Mouse (Mus musculus) ovary, postnatal 10 days (tissue): ENCODE measurements at regions not wholly inside any gene's neighbourhood (a gene's known extent, or its start where the extent isn't known, plus 50 kb on each side); places are given as distances from the start of the nearest gene placed in this dataset.
"Not testable (repeated sequence)": the region's sequence is repeated elsewhere in the genome, so short reads cannot be mapped to it uniquely, and the experiment has no call there.

Source experiments
- DNase-seq: peaks from one replicate; pipeline ENCODE4 v3.0.0; 2022; ENCODE audit warnings: low spot score

- no peak for DNase-seq
Measured at GRCm38 (mm10) chr10:37873925-37874324, 735.2 kb upstream of the Marcks start.

- DNase-seq = no peak
Measured at GRCm38 (mm10) chr10:37861001-37861400, 722.3 kb upstream of the Marcks start.

GRCm38 (mm10) chr10:37849291-37849846 is 710.6 kb upstream of the Marcks start:
- no peak for DNase-seq

GRCm38 (mm10) chr10:37842820-37843219 is 704.1 kb upstream of the Marcks start:
- no peak for DNase-seq

- DNase-seq = no peak
Measured at GRCm38 (mm10) chr10:37841842-37842241, 703.1 kb upstream of the Marcks start.

- no peak for DNase-seq
Measured at GRCm38 (mm10) chr10:37837721-37838120, 699.0 kb upstream of the Marcks start.

GRCm38 (mm10) chr10:37813026-37813425 is 674.3 kb upstream of the Marcks start:
- DNase-seq = no peak

- DNase-seq = no peak
Measured at GRCm38 (mm10) chr10:37812405-37812851, 673.7 kb upstream of the Marcks start.

- DNase-seq = no peak
Measured at GRCm38 (mm10) chr10:37811789-37812188, 673.1 kb upstream of the Marcks start.

- no peak for DNase-seq
Measured at GRCm38 (mm10) chr10:37803225-37803805, 664.6 kb upstream of the Marcks start.

GRCm38 (mm10) chr10:37799397-37799796 is 660.7 kb upstream of the Marcks start:
- DNase-seq = no peak

GRCm38 (mm10) chr10:37798285-37798684 is 659.6 kb upstream of the Marcks start:
- no peak for DNase-seq

GRCm38 (mm10) chr10:37797701-37798100 is 659.0 kb upstream of the Marcks start:
- no peak for DNase-seq

GRCm38 (mm10) chr10:37792878-37793277 is 654.2 kb upstream of the Marcks start:
- DNase-seq = no peak

GRCm38 (mm10) chr10:37788049-37788448 is 649.3 kb upstream of the Marcks start:
- no peak for DNase-seq

- no peak for DNase-seq
Measured at GRCm38 (mm10) chr10:37779383-37780302, 640.9 kb upstream of the Marcks start.

- no peak for DNase-seq
Measured at GRCm38 (mm10) chr10:37760542-37761367, 622.0 kb upstream of the Marcks start.

GRCm38 (mm10) chr10:37741581-37741980 is 602.9 kb upstream of the Marcks start:
- no peak for DNase-seq

- DNase-seq = no peak
Measured at GRCm38 (mm10) chr10:37739024-37739423, 600.3 kb upstream of the Marcks start.

GRCm38 (mm10) chr10:37725609-37726008 is 586.9 kb upstream of the Marcks start:
- no peak for DNase-seq

- DNase-seq = not testable (repeated sequence)
Measured at GRCm38 (mm10) chr10:37724994-37725393, 586.3 kb upstream of the Marcks start.

- DNase-seq = no peak
Measured at GRCm38 (mm10) chr10:37720748-37721147, 582.0 kb upstream of the Marcks start.
